Mouse (Mus musculus) mouse embryonic stem cell (cell line): ENCODE data around the gene Zfc3h1.

Experiments used
- in situ Hi-C, 2 experiments: fragments of 300-500 bp; cut with MboI; formaldehyde crosslinking; loops; 1 replicate in 1 of 2; 3 replicates in 1 of 2; pipeline ENCODE4 v1.14.3; 2019 to 2020; ENCODE audit warnings: low sequenced_read_pairs in 2 of 2, low pct_unique_long_range_greater_than_20kb in 1 of 2, mixed read lengths in 1 of 2; ENCODE audit not compliant: unreplicated experiment in 1 of 2

Zfc3h1 gene

GRCm38 (mm10) chr10:115467985-115468384 lies 83.2 kb downstream of the Zfc3h1 start:
- in situ Hi-C loops, result no loop called here

GRCm38 (mm10) chr10:115468632-115469031 lies 83.9 kb downstream of the Zfc3h1 start:
- in situ Hi-C loops, result no loop called here

- in situ Hi-C loops, result no loop called here
These were observed 84.3 kb downstream of the Zfc3h1 start for GRCm38 (mm10) chr10:115469040-115469439.

- in situ Hi-C loops, result no loop called here
These were observed 86.0 kb downstream of the Zfc3h1 start for GRCm38 (mm10) chr10:115470621-115471334.

- in situ Hi-C loops, result no loop called here
These were observed 88.6 kb downstream of the Zfc3h1 start for GRCm38 (mm10) chr10:115473213-115473961.

- in situ Hi-C loops, result no loop called here
These were observed 90.3 kb downstream of the Zfc3h1 start for GRCm38 (mm10) chr10:115475000-115475550.

GRCm38 (mm10) chr10:115476506-115476905 lies 91.7 kb downstream of the Zfc3h1 start:
- in situ Hi-C loops, result no loop called here

GRCm38 (mm10) chr10:115478441-115479141 lies 93.8 kb downstream of the Zfc3h1 start:
- in situ Hi-C loops, result no loop called here
